Mouse (Mus musculus) CH12.LX (cell line): ENCODE results near the gene Cx3cr1.

Source experiments
- CTCF ChIP-seq, 2 experiments: IDR thresholded peaks in 1 of 2; conservative IDR thresholded peaks in 1 of 2; 2 replicates each; pipeline ENCODE4 v1.5.1; 2011 to 2012; ENCODE audit warnings: low read depth in 2 of 2, low read length in 2 of 2, improper control_type of control experiment in 1 of 2, inconsistent platforms in 1 of 2, mild to moderate bottlenecking in 1 of 2, moderate library complexity in 1 of 2
- RCOR1 ChIP-seq: conservative IDR thresholded peaks from 2 replicates; pipeline ENCODE4 v1.6.1; 2012; ENCODE audit warnings: low read depth, mild to moderate bottlenecking, inconsistent platforms, low read length, improper control_type of control experiment

- TF ChIP-seq RCOR1 (no peak), CTCF (conservative IDR thresholded peaks at IDR 0.05 in 1 of 2, IDR thresholded peaks at IDR 0.05 in 1 of 2; ENCODE audit: low read depth in 2 of 2, low read length in 2 of 2) (no peak)
These were observed 42.8 kb upstream of the Cx3cr1 start for GRCm38 (mm10) chr9:120112472-120112871.
